Mouse (Mus musculus) cerebellum, adult 2 months (tissue): ENCODE measurements around the gene Nova2. TPM values are rescaled to one million over a fixed set of nuclear protein-coding genes. Genes with fewer than 3 reads are reported as not detected.
A peak's percentile ranks its signal among the peaks of the same experiment; 100 is the strongest.

ENCODE experiments used
- DNase-seq, 2 experiments: peaks; one replicate each; pipeline ENCODE4 v3.0.0; 2021
- H3K27ac ChIP-seq: fragments of 200-500 bp; 2 replicates; pipeline ENCODE4 v1.5.1; 2012; ENCODE audit warnings: low read length, control low read depth, inconsistent platforms; ENCODE audit not compliant: insufficient read depth
- H3K27me3 ChIP-seq: fragments of 200-500 bp; 2 replicates; pipeline ENCODE4 v1.6.1; 2012; ENCODE audit warnings: inconsistent platforms, mild to moderate bottlenecking, low read length, moderate library complexity; ENCODE audit not compliant: control insufficient read depth, insufficient read depth
- H3K4me1 ChIP-seq: fragments of 200-500 bp; 2 replicates; pipeline ENCODE4 v1.6.1; 2011; ENCODE audit warnings: low read length; ENCODE audit not compliant: control insufficient read depth, insufficient read depth
- H3K4me3 ChIP-seq: fragments of 200-500 bp; replicated peaks from 2 replicates; pipeline ENCODE3; 2011; ENCODE audit warnings: mild to moderate bottlenecking, low read depth, low read length, control low read depth; ENCODE audit not compliant: insufficient read depth
- CTCF ChIP-seq: fragments of 200-500 bp; IDR thresholded peaks from 2 replicates; pipeline ENCODE4 v1.5.1; 2011; ENCODE audit warnings: low read depth, mild to moderate bottlenecking, control low read depth, low read length, moderate library complexity, borderline replicate concordance; ENCODE audit not compliant: insufficient read depth
- POLR2A ChIP-seq: fragments of 200-500 bp; IDR thresholded peaks from 2 replicates; pipeline ENCODE4 v1.6.1; 2011; ENCODE audit warnings: low read length, control low read depth, borderline replicate concordance; ENCODE audit not compliant: insufficient read depth
- WGBS: fragments of 180-500 bp; shearing (Covaris S2); methylation state at CpG from one replicate; pipeline ENCODE4 v1.1.7; 2018; 5-methylcytosine and 5-hydroxymethylcytosine counted together
- polyA plus RNA-seq: library from polyadenylated mRNA; depleted of rRNA; stranded (reverse); fragments of >200 nt; gene quantifications from 2 replicates; pipeline ENCODE4 v1.2.3, GENCODE M21; 2012

Gene Nova2
- polyA plus RNA-seq, 1 experiment = 12.8 TPM

DNA sequence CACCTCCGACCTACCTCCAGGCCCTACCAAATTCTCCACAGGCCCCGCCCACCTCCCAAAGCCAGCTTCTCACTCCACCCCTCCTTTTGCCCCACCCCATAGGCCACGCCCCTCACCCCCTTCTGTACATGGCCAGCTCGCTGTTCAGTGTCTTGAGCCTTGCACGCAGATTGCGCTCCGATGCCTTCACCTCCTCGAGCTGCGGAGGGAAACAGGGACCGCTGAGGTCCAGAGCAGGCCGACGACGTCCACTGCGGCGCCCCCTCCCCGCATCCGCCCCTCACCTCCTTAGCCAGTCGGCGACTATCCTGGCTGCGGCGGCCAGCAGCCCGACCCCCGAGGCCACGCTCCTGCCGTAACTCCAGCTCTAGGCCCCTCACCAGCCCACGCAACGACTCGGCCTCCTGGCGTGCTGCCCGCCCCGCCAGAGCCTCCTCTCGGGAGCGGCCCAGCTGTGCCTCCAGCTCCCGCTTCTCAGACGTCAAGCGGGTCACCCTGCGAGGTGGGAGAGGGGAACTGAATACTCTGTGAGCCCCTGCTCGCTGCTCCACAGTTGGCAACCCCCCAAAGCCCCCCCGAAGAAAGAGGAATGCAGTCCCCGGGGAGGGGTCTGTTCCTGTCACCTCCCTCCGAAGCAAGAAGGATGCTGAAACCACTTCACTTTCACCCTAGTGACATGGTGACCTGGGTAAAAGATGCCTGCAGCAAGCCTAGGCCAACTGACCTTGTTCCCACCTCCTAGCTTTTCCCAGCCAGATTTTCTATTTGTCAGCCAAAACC lies 31.8 kb upstream of the Nova2 start:
- peaks cover 9% of the 10 kb centered on the region; the same call in 1 of the 2 replicates for H3K4me1 ChIP-seq
- TF ChIP-seq CTCF (no peak), POLR2A (peak; percentile 31; the same call in 1 of the 2 replicates)
- H3K27me3 ChIP-seq = no peaks in the 10 kb centered on the region
- H3K27ac ChIP-seq = no peak overlapping the region
- 2% methylated on average over 41 of the region's 41 CpGs for WGBS
- peak; percentile 80 to 83 for DNase-seq
- peak overlapping the region; percentile 82 for H3K4me3 ChIP-seq

DNA sequence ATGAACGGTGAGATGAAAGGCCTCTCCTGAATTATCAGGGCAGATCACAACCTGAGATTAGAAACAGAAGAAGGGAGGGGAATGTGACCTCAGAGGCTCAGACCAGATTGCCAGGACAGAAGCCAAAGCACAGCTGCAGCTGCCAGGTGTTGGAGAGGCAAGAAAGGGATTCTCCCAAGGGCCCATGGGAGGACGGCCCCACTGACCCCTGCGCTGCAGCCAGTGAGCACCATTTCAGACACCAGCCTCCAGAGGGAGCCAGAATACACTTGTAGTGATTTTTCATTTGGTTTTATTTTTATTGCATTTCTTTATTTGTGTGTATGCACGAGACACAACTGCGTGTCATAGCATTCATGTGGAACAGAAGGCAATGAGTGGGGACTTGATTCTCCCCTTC lies 29.2 kb upstream of the Nova2 start:
- peak; percentile 53 to 59 for DNase-seq
- no peaks in the 10 kb centered on the region for H3K27me3 ChIP-seq
- TF ChIP-seq POLR2A (no peak), CTCF (peak; percentile 69)
- no peak overlapping the region for H3K4me3 ChIP-seq
- H3K4me1 ChIP-seq = peaks cover 9% of the 10 kb centered on the region; the same call in 1 of the 2 replicates
- H3K27ac ChIP-seq = no peak overlapping the region
- 18% methylated on average over 5 of the region's 5 CpGs for WGBS

DNA sequence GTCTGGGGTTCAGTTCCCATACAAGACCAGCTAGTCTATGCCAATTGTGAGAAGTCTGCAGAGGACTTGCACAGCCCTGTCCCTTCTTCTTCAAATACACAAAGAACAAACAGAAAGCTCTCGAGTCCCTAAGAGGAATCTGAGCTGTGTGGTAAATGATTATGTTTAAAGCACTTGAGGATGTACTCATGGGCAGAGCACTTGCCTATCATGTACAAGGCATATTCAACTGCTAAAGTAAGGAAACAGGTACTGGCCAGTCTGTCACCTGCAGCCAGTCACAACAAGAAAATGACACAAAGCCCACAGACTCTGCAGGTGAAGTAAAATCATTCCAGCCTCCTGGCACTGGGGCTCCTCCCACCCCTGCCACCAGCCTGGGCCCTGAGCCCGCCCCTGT lies 25.2 kb upstream of the Nova2 start:
- no peak overlapping the region for H3K27ac ChIP-seq
- no peak for TF ChIP-seq POLR2A
- no peak for TF ChIP-seq CTCF
- peaks cover 5% of the 10 kb centered on the region; the same call in 1 of the 2 replicates for H3K4me1 ChIP-seq
- 85% methylated on average over 2 of the region's 2 CpGs for WGBS
- DNase-seq = no peak
- H3K4me3 ChIP-seq = no peak overlapping the region
- no peaks in the 10 kb centered on the region for H3K27me3 ChIP-seq

DNA sequence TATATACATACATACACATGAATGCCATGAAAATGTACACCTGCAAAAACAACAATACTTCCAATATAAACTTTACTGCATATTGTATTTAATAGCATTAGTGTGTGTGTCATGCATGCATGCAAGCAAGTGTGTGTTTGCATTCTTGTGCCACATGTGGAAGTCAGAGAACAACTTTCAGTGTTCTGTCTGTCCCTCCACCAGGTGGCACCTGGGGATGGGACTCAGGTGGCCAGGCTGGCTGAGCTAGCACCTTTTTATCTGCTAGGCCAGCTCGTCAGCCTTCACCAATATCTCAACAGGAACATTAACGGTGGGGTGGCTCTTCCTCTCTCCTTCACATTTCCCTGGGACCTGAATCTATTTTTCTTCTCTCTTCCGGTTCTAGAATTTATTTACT lies 23.2 kb upstream of the Nova2 start:
- Histone ChIP-seq H3K27me3 (no peaks in the 10 kb centered on the region), H3K4me3 (no peak overlapping the region), H3K27ac (no peak overlapping the region), H3K4me1 (no peaks in the 10 kb centered on the region)
- no peak for DNase-seq
- WGBS = 63% methylated on average over 3 of the region's 3 CpGs
- no peak for TF ChIP-seq POLR2A
- TF ChIP-seq CTCF = no peak

DNA sequence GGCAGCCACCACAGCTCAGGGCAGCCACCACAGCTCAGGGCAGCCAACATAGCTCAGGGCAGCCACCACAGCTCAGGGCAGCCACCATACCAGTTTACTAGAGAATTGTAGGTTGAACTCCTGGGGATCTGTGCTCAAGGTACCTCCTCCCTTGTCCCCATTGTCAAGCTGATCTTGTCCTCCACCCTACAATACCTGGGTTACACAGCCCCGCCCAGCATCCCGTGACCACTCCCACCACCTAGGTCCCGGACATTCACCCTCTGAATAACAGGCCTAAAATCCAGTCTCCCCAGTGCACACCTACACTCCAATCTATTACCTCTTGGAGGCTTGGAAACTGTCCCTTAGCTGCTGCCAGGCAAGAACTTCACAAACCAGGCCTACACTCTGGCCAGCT lies 20.7 kb upstream of the Nova2 start:
- WGBS = 78% methylated on average over 3 of the region's 3 CpGs
- Histone ChIP-seq H3K27me3 (no peaks in the 10 kb centered on the region), H3K4me3 (no peak overlapping the region), H3K4me1 (no peaks in the 10 kb centered on the region; the same call in 1 of the 2 replicates), H3K27ac (no peak overlapping the region)
- DNase-seq = no peak
- TF ChIP-seq CTCF = no peak
- TF ChIP-seq POLR2A = no peak

DNA sequence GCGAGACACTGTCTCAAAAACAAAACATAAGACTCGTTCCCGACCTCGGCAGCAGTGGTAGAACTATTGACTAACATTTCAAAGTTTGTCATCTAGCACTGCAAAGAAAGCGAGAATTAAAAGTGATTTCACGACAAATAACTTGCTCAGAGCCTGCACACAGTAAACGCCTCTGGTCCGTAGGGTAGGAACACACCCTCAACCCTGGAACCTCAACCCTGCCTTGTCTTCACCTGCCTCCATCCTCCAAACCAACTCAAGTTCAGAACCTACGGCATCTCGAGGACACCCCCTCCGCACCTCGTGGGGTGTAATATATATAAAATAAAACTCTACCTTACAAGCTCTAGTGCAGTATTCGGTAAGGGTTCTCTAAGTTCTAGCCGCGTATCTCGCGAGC lies 15.9 kb upstream of the Nova2 start:
- no peak for DNase-seq
- 4% methylated on average over 17 of the region's 17 CpGs for WGBS
- peaks cover 4% of the 10 kb centered on the region; the same call in 1 of the 2 replicates for H3K4me1 ChIP-seq
- TF ChIP-seq CTCF (no peak), POLR2A (no peak)
- no peak overlapping the region for H3K27ac ChIP-seq
- no peaks in the 10 kb centered on the region for H3K27me3 ChIP-seq
- peak overlapping the region; percentile 81 for H3K4me3 ChIP-seq

DNA sequence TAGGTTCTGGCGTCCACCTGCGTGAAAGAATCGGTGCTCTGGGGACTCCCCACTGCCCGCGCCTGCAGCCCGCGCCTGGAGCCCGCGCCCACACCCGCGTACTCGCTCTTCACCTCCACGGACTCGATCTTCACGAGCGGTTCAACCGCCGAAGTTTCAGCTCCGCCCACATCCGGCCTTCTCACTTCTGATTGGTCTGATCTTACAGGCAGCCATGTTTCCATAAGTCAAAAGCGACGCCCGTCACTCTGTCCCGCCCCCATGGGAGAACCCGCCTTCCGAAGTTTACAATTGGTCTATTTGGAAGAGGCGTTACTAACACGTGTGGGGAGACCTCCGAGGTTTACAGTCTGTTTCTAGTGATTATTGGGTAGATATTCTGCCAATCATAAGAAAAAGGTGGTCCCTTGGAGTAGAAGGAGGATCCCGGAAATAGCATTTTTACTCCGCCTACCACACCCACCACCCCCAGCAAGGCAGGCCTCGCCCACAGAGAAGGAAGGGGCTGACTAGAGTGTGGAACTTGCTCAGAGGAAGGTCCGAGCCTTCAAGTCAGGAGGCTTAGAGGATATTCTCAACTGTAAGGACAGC lies 15.4 kb upstream of the Nova2 start, which contains the start of gene Ccdc61:
Ccdc61 (minus strand) TSS at position 175 of the 591 bp plus-strand sequence.
- peak; percentile 97 for DNase-seq
- Histone ChIP-seq H3K27ac (no peak within 1 kb of the TSS), H3K4me3 (peak within 1 kb of the TSS; percentile 81), H3K4me1 (peaks cover 4% of the 10 kb centered on the region; the same call in 1 of the 2 replicates), H3K27me3 (no peaks in the 10 kb centered on the region)
- under 1% methylated on average over 33 of the region's 33 CpGs for WGBS
- TF ChIP-seq CTCF (no peak), POLR2A (peak; percentile 42; the same call in 1 of the 2 replicates)
